Comparison of ENCODE assay signal across 8 mouse cellular contexts in genomic region chr10:56377966-56378647, GRCm38 (mm10). TPM values are rescaled to one million over a fixed set of nuclear protein-coding genes. Genes with fewer than 3 reads are reported as not detected.
A peak's percentile ranks its signal among the peaks of the same experiment; 100 is the strongest.
DNase-seq lines count a peak whose midpoint lies in the region; ATAC-seq and TF ChIP-seq lines count a peak whose summit lies in the region.

No protein-coding gene starts in this region.

- no peak for TF ChIP-seq EP300 in lung, postnatal 0 days (IDR thresholded peaks at IDR 0.05)

- no peak for TF ChIP-seq CTCF in lung, postnatal 0 days (IDR thresholded peaks at IDR 0.05)

- peak overlapping the region; percentile 44 for H3K4me3 ChIP-seq in forebrain, embryonic 11.5 days (ENCODE audit: low read depth, low read length)
- peak overlapping the region; percentile 50 for H3K4me3 ChIP-seq in intestine, embryonic 15.5 days (replicated peaks)
- peak overlapping the region; percentile 54 for H3K4me3 ChIP-seq in lung, postnatal 0 days (ENCODE audit: low read depth, low read length)
- H3K4me3 ChIP-seq in stomach, embryonic 14.5 days (ENCODE audit: low read depth, low read length): peak overlapping the region; percentile 68

- peak overlapping the region; percentile 51 for H3K27ac ChIP-seq in forebrain, embryonic 11.5 days (ENCODE audit: low read depth, low read length)
- 0 out of 2 replicates have a peak overlapping the region, but pooled peaks have one; percentile 4 for H3K27ac ChIP-seq in intestine, embryonic 15.5 days
- H3K27ac ChIP-seq in lung, postnatal 0 days (ENCODE audit: low read length): peak overlapping the region; percentile 88
- peak overlapping the region; percentile 84 for H3K27ac ChIP-seq in stomach, embryonic 14.5 days (ENCODE audit: low read length)

- WGBS in forebrain, embryonic 11.5 days: under 1% methylated on average over 25 of the region's 25 CpGs
- under 1% methylated on average over 25 of the region's 25 CpGs for WGBS in intestine, embryonic 15.5 days
- WGBS in lung, postnatal 0 days: under 1% methylated on average over 25 of the region's 25 CpGs
- 0% methylated on average over 25 of the region's 25 CpGs for WGBS in stomach, embryonic 14.5 days

- peak; percentile 14 for ATAC-seq in forebrain, embryonic 11.5 days (replicated peaks; ENCODE audit: low FRiP score)
- ATAC-seq in intestine, embryonic 15.5 days: peak; percentile 46
- peak; percentile 11; the same call in 1 of the 2 replicates for ATAC-seq in lung, postnatal 0 days
- ATAC-seq in stomach, embryonic 14.5 days (ENCODE audit: insufficient number of reproducible peaks, insufficient read depth, low FRiP score, low read depth): peak; percentile 12; the same call in 1 of the 2 replicates

- peaks cover 1% of the 10 kb centered on the region; the same call in 1 of the 2 replicates for H3K4me1 ChIP-seq in forebrain, embryonic 11.5 days (replicated peaks; ENCODE audit: control insufficient read depth, insufficient read depth, low read length)
- H3K4me1 ChIP-seq in intestine, embryonic 15.5 days (replicated peaks): no peaks in the 10 kb centered on the region
- H3K4me1 ChIP-seq in lung, postnatal 0 days (ENCODE audit: insufficient read depth, low read depth, low read length): no peaks in the 10 kb centered on the region
- H3K4me1 ChIP-seq in stomach, embryonic 14.5 days (ENCODE audit: control insufficient read depth, insufficient read depth, low read length): no peaks in the 10 kb centered on the region; the same call in 1 of the 2 replicates

- H3K36me3 ChIP-seq in forebrain, embryonic 11.5 days (ENCODE audit: control insufficient read depth, insufficient read depth, low read length): no peaks in the 10 kb centered on the region
- no peaks in the 10 kb centered on the region for H3K36me3 ChIP-seq in intestine, embryonic 15.5 days
- no peaks in the 10 kb centered on the region for H3K36me3 ChIP-seq in lung, postnatal 0 days (ENCODE audit: insufficient read depth, low read length)
- no peaks in the 10 kb centered on the region for H3K36me3 ChIP-seq in stomach, embryonic 14.5 days (ENCODE audit: control insufficient read depth, insufficient read depth, low read length)

- intact Hi-C loops in left cerebral cortex, postnatal 25 days (cut with DNase I): loop anchor here (5.0 to 10.0 kb wide), 4 partner anchors 164 to 467 kb away; no protein-coding TSS in a partner anchor

- DNase-seq in left cerebral cortex, postnatal 25 days (ENCODE audit: low spot score in 2 of 2): peak; percentile 8 to 17
- no peak for DNase-seq in left cerebral cortex, adult 18-20 months (ENCODE audit: low spot score in 2 of 2)
- DNase-seq in adipocyte (ENCODE audit: low spot score): peak; percentile 32
- peak; percentile 71 for DNase-seq in forebrain, embryonic 11.5 days (ENCODE audit: low spot score)
- DNase-seq in lung, postnatal 0 days (ENCODE audit: low spot score): peak; percentile 54
- DNase-seq in spleen, postnatal 14 days (ENCODE audit: low spot score in 2 of 2): no peak

- no peaks in the 10 kb centered on the region for H3K9me3 ChIP-seq in forebrain, embryonic 11.5 days (ENCODE audit: control insufficient read depth, low read length)
- H3K9me3 ChIP-seq in intestine, embryonic 15.5 days: no peaks in the 10 kb centered on the region
- H3K9me3 ChIP-seq in lung, postnatal 0 days (ENCODE audit: low read length): no peaks in the 10 kb centered on the region
- H3K9me3 ChIP-seq in stomach, embryonic 14.5 days (ENCODE audit: control insufficient read depth, low read depth, low read length): no peaks in the 10 kb centered on the region

- H3K4me2 ChIP-seq in forebrain, embryonic 11.5 days (ENCODE audit: low read depth, low read length, severe bottlenecking): peak overlapping the region; percentile 70
- H3K4me2 ChIP-seq in intestine, embryonic 15.5 days (replicated peaks): peak overlapping the region; percentile 77
- peak overlapping the region; percentile 74 for H3K4me2 ChIP-seq in lung, postnatal 0 days (replicated peaks; ENCODE audit: low read depth, low read length)
- peak overlapping the region; percentile 77 for H3K4me2 ChIP-seq in stomach, embryonic 14.5 days (replicated peaks; ENCODE audit: low read depth, low read length)

- peak overlapping the region; percentile 73 for H3K9ac ChIP-seq in forebrain, embryonic 11.5 days (ENCODE audit: low read length)
- peak overlapping the region; percentile 45 for H3K9ac ChIP-seq in intestine, embryonic 15.5 days
- H3K9ac ChIP-seq in lung, postnatal 0 days (replicated peaks; ENCODE audit: low read depth): peak overlapping the region; percentile 57
- peak overlapping the region; percentile 58 for H3K9ac ChIP-seq in stomach, embryonic 14.5 days (replicated peaks; ENCODE audit: low read depth, low read length)

- H3K27me3 ChIP-seq in forebrain, embryonic 11.5 days (ENCODE audit: control insufficient read depth, insufficient read depth, low read length): no peaks in the 10 kb centered on the region
- H3K27me3 ChIP-seq in intestine, embryonic 15.5 days (replicated peaks): no peaks in the 10 kb centered on the region
- no peaks in the 10 kb centered on the region for H3K27me3 ChIP-seq in lung, postnatal 0 days (replicated peaks; ENCODE audit: insufficient read depth, low read length)
- H3K27me3 ChIP-seq in stomach, embryonic 14.5 days (ENCODE audit: control insufficient read depth, insufficient read depth, low read length): no peaks in the 10 kb centered on the region

RNA-seq across cellular contexts. Expression of gene Gja1, which starts 1.0 kb away (rescaled TPM):
- total RNA-seq in left cerebral cortex, postnatal 25 days (2021): 100 to 1,000 TPM; 191 to 208 TPM
- 100 to 1,000 TPM; 147 to 198 TPM for total RNA-seq in left cerebral cortex, adult 18-20 months (2021)
- 150 and 166 TPM in 2 replicates for polyA plus RNA-seq in forebrain, embryonic 11.5 days (2014; fragmentation: Nextera tagmentation; extraction: Ambion mirVana)
- 38.6 and 43.2 TPM in 2 replicates for polyA plus RNA-seq in intestine, embryonic 15.5 days (2015; fragmentation: Nextera tagmentation; extraction: Ambion mirVana)
- polyA plus RNA-seq in lung, postnatal 0 days (2015; fragmentation: Nextera tagmentation; extraction: Ambion mirVana): 142 and 218 TPM in 2 replicates
- 84.8 and 88.0 TPM in 2 replicates for polyA plus RNA-seq in stomach, embryonic 14.5 days (2014; fragmentation: Nextera tagmentation; extraction: Ambion mirVana)

Comparison
In these comparisons a context has a peak if more than half of its experiments do, and no peak if none do; other contexts are left out.
1. DNase-seq: peak in left cerebral cortex, postnatal 25 days (2 of 2), adipocyte (single experiment), forebrain, embryonic 11.5 days (single experiment) and lung, postnatal 0 days (single experiment); none in left cerebral cortex, adult 18-20 months (0 of 2) and spleen, postnatal 14 days (0 of 2).
2. H3K27ac ChIP-seq: peak in every context shown above with its lines; median percentile 88 in lung, postnatal 0 days; 84 in stomach, embryonic 14.5 days; 51 in forebrain, embryonic 11.5 days; 4 in intestine, embryonic 15.5 days.
3. Peak in every context shown above with its lines, with median percentiles within 50 percentile points of each other: ATAC-seq, H3K4me2 ChIP-seq, H3K4me3 ChIP-seq and H3K9ac ChIP-seq.